Mouse (Mus musculus) liver, embryonic 12.5 days (tissue): Measurements from ENCODE around the gene Tpra1. TPM values are rescaled to one million over a fixed set of nuclear protein-coding genes. Genes with fewer than 3 reads are reported as not detected.
A peak's percentile ranks its signal among the peaks of the same experiment; 100 is the strongest.

Experiments used
- ATAC-seq: fragments of 200-750 bp; cut with Nextera tagmentation; 2 replicates; pipeline ENCODE4 v1.8.0; 2017; ENCODE audit warnings: moderate number of reproducible peaks, mild to moderate bottlenecking, moderate library complexity
- H3K27ac ChIP-seq: fragments of 300-500 bp; sonication (generic); 2 replicates; pipeline ENCODE4 v1.5.1; 2016; ENCODE audit warnings: mild to moderate bottlenecking
- H3K27me3 ChIP-seq: fragments of 300-500 bp; sonication (generic); replicated peaks from 2 replicates; pipeline ENCODE4 v1.6.1; 2016; ENCODE audit warnings: mild to moderate bottlenecking, moderate library complexity
- H3K36me3 ChIP-seq: fragments of 300-500 bp; sonication (generic); 2 replicates; pipeline ENCODE4 v1.6.1; 2016; ENCODE audit warnings: mild to moderate bottlenecking, moderate library complexity
- H3K4me1 ChIP-seq: fragments of 300-500 bp; sonication (generic); 2 replicates; pipeline ENCODE4 v1.6.1; 2016
- H3K4me2 ChIP-seq: fragments of 300-500 bp; sonication (generic); 2 replicates; pipeline ENCODE4 v1.6.1; 2016; ENCODE audit warnings: mild to moderate bottlenecking, moderate library complexity
- H3K4me3 ChIP-seq: fragments of 300-500 bp; sonication (generic); 2 replicates; pipeline ENCODE4 v1.5.1; 2016; ENCODE audit warnings: mild to moderate bottlenecking, moderate library complexity
- H3K9ac ChIP-seq: fragments of 300-500 bp; sonication (generic); 2 replicates; pipeline ENCODE4 v1.6.1; 2016; ENCODE audit warnings: mild to moderate bottlenecking, moderate library complexity
- H3K9me3 ChIP-seq: fragments of 300-500 bp; sonication (generic); replicated peaks from 2 replicates; pipeline ENCODE4 v1.6.1; 2016; ENCODE audit warnings: mild to moderate bottlenecking, moderate library complexity
- WGBS: fragments of 180-500 bp; shearing (Covaris S2); methylation state at CpG from one replicate; pipeline ENCODE4 v1.1.7; 2016; ENCODE audit not compliant: insufficient replicate concordance; 5-methylcytosine and 5-hydroxymethylcytosine counted together
- polyA plus RNA-seq: library from polyadenylated mRNA; unstranded; fragments of >200 nt; fragmentation: Nextera tagmentation; extraction: Ambion mirVana; gene quantifications from 2 replicates; pipeline ENCODE4 v1.2.1, GENCODE M21; 2016

Tpra1 gene
- polyA plus RNA-seq, 1 experiment from 2014 or later, result 53.9 TPM

DNA sequence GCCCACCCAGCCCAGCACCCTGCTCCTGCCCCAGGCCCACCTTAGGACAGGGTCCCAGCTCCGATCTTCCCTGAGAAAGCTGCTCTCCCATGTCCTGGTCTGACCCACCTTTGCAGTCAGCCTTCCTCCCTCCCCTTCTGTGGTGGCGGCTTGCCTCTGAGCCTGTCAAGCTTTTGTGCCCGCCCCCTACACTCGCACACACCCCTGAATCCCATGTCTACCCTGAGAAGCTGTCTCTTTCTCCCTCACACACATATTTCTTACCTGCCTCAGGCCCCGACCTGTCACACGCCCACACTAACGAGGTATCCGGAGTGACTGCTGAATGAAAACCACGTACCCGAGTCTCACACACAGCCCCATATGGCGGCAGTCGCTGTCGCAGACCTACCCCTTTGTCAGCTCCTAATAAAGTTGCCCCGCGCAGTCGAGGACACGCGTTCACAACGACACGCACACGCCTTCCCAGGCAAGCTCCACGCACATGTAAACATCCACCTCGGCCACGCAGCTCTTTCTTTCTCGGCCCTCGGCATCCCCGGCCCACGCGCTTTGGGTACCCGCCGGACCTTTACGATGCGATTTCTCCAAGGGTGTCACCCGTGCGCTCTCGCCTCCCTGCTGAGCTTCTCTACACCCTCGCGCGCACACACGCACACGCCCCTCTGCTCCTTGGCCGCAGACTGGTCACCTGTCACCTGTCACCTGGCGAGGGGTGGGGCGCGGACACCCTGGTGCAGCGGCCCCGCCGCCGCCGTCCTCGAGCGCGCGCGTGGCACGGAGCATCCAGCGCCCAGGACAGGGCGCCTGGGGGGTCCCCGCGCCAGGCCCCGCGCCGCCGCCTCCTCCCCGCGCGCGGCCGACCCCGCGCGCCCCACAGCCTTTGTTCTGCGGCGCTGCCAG is 27.8 kb upstream of the Tpra1 start:
- no peak overlapping the region for H3K27ac ChIP-seq

DNA sequence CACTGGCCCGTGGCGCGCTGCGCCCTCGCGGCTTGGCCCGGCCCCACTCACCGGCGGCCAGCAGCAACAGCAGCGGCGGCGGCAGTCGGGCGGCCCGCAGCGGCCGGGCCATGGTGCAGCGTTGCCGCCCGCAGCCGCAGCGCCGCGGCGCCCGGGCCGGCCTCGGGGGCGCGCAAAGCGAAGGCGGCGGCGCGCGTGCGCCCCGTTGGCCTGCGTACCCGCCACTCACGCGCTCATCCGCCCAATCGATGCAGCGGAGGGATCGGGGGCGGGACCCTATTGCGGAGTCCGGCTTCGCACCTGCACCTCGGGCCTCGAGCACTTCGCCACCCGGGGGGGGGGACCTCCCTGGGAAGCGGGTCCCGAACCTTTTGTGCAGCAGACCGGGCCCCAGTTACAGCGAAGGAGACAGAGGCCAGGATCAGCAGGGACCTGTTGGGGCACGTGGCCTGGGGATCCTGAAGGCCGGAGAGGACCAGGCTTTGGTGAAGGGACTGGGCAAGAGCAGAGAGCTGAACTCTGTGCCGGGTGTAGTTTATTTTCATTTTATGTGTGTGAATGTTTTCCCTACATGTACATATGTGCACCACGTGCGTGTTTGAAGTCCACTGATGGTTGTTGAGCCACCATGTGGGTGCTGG is 27.1 kb upstream of the Tpra1 start, which contains the start of gene Podxl2:
Gene Podxl2, minus strand, starts transcription at position 177 of the 641 bp plus-strand sequence.
- 6% methylated on average over 58 of the region's 63 CpGs for WGBS
- H3K27ac ChIP-seq, result no peak within 1 kb of the TSS
- no peaks in the 10 kb centered on the region for H3K9me3 ChIP-seq
- peaks cover 75% of the 10 kb centered on the region for H3K27me3 ChIP-seq
- peaks cover 8% of the 10 kb centered on the region for H3K4me1 ChIP-seq
- peaks cover 2% of the 10 kb centered on the region; the same call in 1 of the 2 replicates for H3K36me3 ChIP-seq
- peak within 1 kb of the TSS; percentile 60 for H3K4me3 ChIP-seq
- H3K9ac ChIP-seq, result peak within 1 kb of the TSS; percentile 31; the same call in 1 of the 2 replicates
- no peak for ATAC-seq
- H3K4me2 ChIP-seq, result peak within 1 kb of the TSS; percentile 71

More for the DNA sequence above, 27.8 kb upstream of the Tpra1 start:
- Histone ChIP-seq H3K4me2 (peak overlapping the region; percentile 71), H3K9ac (peak overlapping the region; percentile 31; the same call in 1 of the 2 replicates), H3K27me3 (peaks cover 77% of the 10 kb centered on the region), H3K4me3 (peak overlapping the region; percentile 60), H3K36me3 (no peaks in the 10 kb centered on the region), H3K9me3 (no peaks in the 10 kb centered on the region), H3K4me1 (peaks cover 8% of the 10 kb centered on the region)
- peak; percentile 25; the same call in 1 of the 2 replicates for ATAC-seq
- 6% methylated on average over 68 of the region's 74 CpGs for WGBS

DNA sequence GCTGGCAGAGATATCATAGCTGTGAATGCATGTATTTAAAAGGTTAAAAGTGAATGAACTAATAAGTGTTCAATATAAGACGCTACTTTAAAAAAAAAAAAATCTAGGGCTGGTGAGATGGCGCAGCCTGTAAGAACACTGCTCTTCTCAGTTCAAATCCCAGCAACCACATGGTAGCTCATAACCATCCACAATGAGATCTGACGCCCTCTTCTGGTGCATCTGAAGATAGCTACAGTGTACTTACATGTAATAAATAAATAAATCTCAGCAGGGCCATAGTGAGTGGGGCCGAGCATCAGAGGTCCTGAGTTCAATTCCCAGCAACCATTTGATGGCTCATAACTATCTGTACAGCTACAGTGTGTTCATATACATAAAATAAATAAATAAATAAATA is 22.6 kb upstream of the Tpra1 start:
- WGBS, result 60% methylated on average over 4 of the region's 4 CpGs
- H3K36me3 ChIP-seq, result peaks cover 47% of the 10 kb centered on the region
- no peak overlapping the region for H3K9ac ChIP-seq
- H3K27me3 ChIP-seq, result peaks cover 30% of the 10 kb centered on the region
- peaks cover 6% of the 10 kb centered on the region for H3K4me1 ChIP-seq
- no peak for ATAC-seq
- H3K9me3 ChIP-seq, result no peaks in the 10 kb centered on the region
- H3K27ac ChIP-seq, result no peak overlapping the region
- no peak overlapping the region for H3K4me2 ChIP-seq
- H3K4me3 ChIP-seq, result no peak overlapping the region

GRCm38 (mm10) chr6:88881334-88881733 is 20.7 kb upstream of the Tpra1 start:
- Histone ChIP-seq H3K9ac (no peak overlapping the region), H3K4me2 (no peak overlapping the region), H3K36me3 (peaks cover 66% of the 10 kb centered on the region), H3K27me3 (peaks cover 11% of the 10 kb centered on the region), H3K9me3 (no peaks in the 10 kb centered on the region), H3K4me1 (no peaks in the 10 kb centered on the region), H3K27ac (no peak overlapping the region), H3K4me3 (no peak overlapping the region)
- ATAC-seq, result no peak
- WGBS, result 89% methylated on average over 7 of the region's 7 CpGs

DNA sequence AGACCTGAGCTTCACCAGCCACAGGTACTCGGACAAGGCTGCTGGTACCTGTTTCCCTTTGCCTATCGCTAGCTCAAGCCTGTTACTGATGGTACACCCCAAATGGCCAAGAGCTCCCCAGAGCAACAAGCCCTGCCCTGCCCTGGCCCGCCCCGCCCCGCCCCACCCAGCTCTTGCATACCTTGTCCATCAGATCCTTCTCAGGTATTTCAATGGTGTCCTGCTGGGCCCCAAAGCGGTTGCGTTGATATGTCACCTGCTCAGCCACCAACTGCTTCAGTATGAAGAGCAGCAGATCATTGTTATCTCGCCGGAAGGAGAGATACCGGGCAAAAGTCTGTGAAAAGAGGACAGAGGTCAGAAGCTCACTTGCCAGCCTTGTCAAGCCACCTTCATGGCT is 17.9 kb upstream of the Tpra1 start:
- 0 out of 2 replicates have a peak overlapping the region, but pooled peaks have one; percentile 6 for H3K27ac ChIP-seq
- no peaks in the 10 kb centered on the region for H3K27me3 ChIP-seq
- H3K4me1 ChIP-seq, result peaks cover 5% of the 10 kb centered on the region; the same call in 1 of the 2 replicates
- no peak overlapping the region for H3K4me3 ChIP-seq
- H3K9me3 ChIP-seq, result no peaks in the 10 kb centered on the region
- ATAC-seq, result no peak
- peaks cover 94% of the 10 kb centered on the region for H3K36me3 ChIP-seq
- H3K9ac ChIP-seq, result no peak overlapping the region
- no peak overlapping the region for H3K4me2 ChIP-seq
- WGBS, result 87% methylated on average over 10 of the region's 10 CpGs

DNA sequence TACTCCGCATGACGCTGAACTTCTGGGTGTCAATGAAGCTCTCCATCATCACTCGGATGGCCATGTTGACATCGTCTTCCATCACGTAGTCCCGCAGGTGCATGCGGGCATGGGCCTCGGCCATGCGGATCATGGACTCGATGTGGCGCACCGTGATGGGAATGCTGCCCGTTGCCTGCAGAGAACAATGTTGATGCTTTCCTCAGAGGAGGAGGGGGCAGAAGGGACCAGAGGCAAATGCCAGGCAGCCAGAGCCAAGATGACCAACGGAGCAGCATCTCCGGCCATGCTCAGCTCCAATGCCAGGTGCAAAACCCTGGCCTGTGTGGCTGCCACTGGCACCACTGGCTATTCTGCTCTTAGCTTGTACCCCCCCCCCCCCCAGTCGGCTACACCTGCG is 17.4 kb upstream of the Tpra1 start:
- Histone ChIP-seq H3K27ac (no peak overlapping the region), H3K4me3 (no peak overlapping the region), H3K36me3 (peaks cover 99% of the 10 kb centered on the region), H3K9ac (no peak overlapping the region), H3K4me1 (peaks cover 5% of the 10 kb centered on the region), H3K9me3 (no peaks in the 10 kb centered on the region), H3K27me3 (no peaks in the 10 kb centered on the region), H3K4me2 (no peak overlapping the region)
- no peak for ATAC-seq
- WGBS, result 91% methylated on average over 17 of the region's 17 CpGs

- Histone ChIP-seq H3K36me3 (peaks cover 100% of the 10 kb centered on the region), H3K9me3 (no peaks in the 10 kb centered on the region), H3K4me1 (peaks cover 10% of the 10 kb centered on the region), H3K9ac (no peak overlapping the region), H3K4me3 (no peak overlapping the region), H3K4me2 (no peak overlapping the region), H3K27me3 (no peaks in the 10 kb centered on the region), H3K27ac (no peak overlapping the region)
- ATAC-seq, result no peak
- 88% methylated on average over 12 of the region's 12 CpGs for WGBS
Observed at GRCm38 (mm10) chr6:88885644-88886416, 16.2 kb upstream of the Tpra1 start.

DNA sequence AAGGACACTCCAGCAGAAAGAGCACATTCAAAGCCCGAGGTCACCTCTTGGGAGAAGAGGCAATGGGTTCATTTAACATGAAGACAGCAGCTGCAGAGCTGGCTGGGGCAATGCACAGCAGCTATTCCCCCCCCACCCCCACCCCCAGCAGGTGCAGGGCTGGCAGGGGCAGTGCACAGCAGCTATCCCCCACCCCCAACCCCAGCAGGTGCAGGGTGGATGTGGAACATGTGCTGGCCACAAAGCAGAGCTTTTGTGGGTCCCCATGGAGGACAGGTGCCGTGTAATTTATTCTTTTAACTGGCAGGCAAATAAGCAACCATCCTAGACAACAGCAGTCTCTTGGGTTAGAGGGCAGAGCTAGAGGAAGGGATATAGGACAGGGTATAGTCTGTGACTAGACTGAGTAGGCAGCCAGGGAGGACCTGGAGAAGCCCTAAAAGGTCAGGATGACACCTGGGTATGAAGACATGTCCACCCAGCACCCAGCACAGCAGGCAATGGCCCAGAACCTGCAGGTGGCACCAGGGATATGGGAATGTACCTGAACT is 15.6 kb upstream of the Tpra1 start:
- Histone ChIP-seq H3K9ac (no peak overlapping the region), H3K4me2 (no peak overlapping the region), H3K4me1 (peaks cover 10% of the 10 kb centered on the region), H3K27ac (no peak overlapping the region), H3K9me3 (no peaks in the 10 kb centered on the region), H3K27me3 (no peaks in the 10 kb centered on the region), H3K36me3 (peaks cover 100% of the 10 kb centered on the region), H3K4me3 (no peak overlapping the region)
- 87% methylated on average over 2 of the region's 2 CpGs for WGBS
- ATAC-seq, result no peak

DNA sequence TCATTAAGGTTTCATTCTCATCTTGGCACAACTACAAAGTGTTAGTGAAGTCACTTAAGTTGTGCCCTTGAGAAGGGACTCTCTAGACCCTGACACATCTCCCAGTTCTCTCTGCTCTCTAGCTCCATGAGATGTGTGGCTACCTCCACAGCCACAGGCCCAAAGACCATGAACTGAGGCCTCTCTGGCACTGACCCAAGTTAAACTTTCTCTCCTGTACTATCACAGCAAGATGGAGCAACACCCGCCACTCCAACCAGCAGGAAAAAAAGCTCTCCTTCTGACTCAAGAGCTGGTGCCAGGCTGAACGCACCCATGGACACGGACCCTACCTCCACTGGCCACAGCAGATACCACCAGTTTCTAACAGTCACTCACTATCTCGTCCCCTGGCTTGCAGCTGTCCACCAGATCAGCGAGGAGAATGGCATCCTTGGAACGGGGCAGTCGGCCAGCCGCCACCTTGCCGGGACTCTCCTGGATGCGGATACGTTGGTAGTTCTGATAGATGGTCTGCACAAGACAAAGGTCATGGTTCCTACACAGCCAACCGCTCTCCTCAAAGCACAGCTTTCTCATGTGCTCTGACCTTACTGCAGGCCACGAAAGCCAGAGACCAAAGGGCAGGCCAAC is 12.5 kb upstream of the Tpra1 start:
- 87% methylated on average over 13 of the region's 13 CpGs for WGBS
- H3K4me2 ChIP-seq, result no peak overlapping the region

DNA sequence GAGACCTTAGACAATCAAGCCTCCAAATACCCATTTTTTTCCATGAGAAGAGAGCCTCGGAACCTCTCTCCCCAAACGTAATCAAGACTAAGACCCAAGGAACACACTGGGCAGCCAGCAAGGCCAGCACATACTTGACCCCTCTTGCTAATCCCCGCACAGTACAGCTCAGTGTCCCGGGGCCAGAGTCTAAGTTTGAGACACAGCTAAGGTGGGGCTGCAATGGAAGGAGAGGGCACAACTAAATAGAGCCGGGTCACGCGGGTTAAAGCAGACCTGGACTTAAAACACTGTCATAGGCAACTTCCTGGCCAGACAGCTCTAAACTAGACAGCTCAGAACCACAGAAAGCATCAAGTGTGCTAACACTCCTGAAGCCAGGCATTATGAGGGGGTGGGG is 11.2 kb upstream of the Tpra1 start:
- Histone ChIP-seq H3K27me3 (no peaks in the 10 kb centered on the region), H3K4me1 (peaks cover 26% of the 10 kb centered on the region), H3K4me2 (no peak overlapping the region), H3K36me3 (peaks cover 100% of the 10 kb centered on the region), H3K9ac (no peak overlapping the region), H3K4me3 (no peak overlapping the region), H3K27ac (no peak overlapping the region), H3K9me3 (no peaks in the 10 kb centered on the region)
- WGBS, result 90% methylated on average over 7 of the region's 7 CpGs
- no peak for ATAC-seq

More for the DNA sequence above, 12.5 kb upstream of the Tpra1 start:
- peak; percentile 14; the same call in 1 of the 2 replicates for ATAC-seq
- H3K9me3 ChIP-seq, result no peaks in the 10 kb centered on the region
- no peak overlapping the region for H3K27ac ChIP-seq
- H3K4me3 ChIP-seq, result no peak overlapping the region
- H3K36me3 ChIP-seq, result peaks cover 100% of the 10 kb centered on the region
- H3K27me3 ChIP-seq, result no peaks in the 10 kb centered on the region
- no peak overlapping the region for H3K9ac ChIP-seq
- H3K4me1 ChIP-seq, result peaks cover 14% of the 10 kb centered on the region

DNA sequence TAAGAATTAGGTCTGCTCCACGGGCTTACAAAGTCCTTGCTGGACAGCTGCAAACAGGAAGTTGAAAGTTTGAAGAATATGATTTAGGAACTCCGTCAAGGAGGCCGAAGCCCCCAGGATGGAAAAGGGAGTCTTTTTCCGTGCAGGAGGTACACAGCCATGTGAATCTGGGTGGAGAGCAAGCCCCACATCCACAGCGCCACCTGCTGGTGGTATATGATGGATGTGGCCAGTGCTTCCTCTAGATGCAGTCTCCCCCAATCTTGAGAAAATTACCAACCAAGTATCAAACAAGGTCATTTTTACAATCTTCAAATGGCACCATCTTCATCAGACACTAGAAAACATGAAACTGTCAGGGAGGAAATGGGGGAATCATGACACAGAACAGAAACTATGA is 8.5 kb upstream of the Tpra1 start:
- no peak overlapping the region for H3K4me2 ChIP-seq
- 62% methylated on average over 5 of the region's 5 CpGs for WGBS
- H3K4me3 ChIP-seq, result no peak overlapping the region
- H3K27me3 ChIP-seq, result no peaks in the 10 kb centered on the region
- H3K9ac ChIP-seq, result no peak overlapping the region
- H3K36me3 ChIP-seq, result peaks cover 89% of the 10 kb centered on the region
- ATAC-seq, result no peak
- no peaks in the 10 kb centered on the region for H3K9me3 ChIP-seq
- no peak overlapping the region for H3K27ac ChIP-seq
- peaks cover 44% of the 10 kb centered on the region for H3K4me1 ChIP-seq
